ENCODE assay signal across 10 mouse cellular contexts in genomic region chr17:79291672-79292071, GRCm38 (mm10).
"Had no signal": no experiment of that assay in that cellular context is flagged by ENCODE, and none has a peak within 500 bp of the region (broad histone marks: within the 10 kb centered on the region; RNA-seq: fewer than 3 reads in every experiment).

No protein-coding gene starts in this region.

- ATAC-seq: liver, postnatal 0 days; lung, postnatal 0 days had no signal

- DNase-seq: liver, postnatal 0 days; lung, adult 2 months; lung, postnatal 14 days; lung, postnatal 36 days; midbrain, embryonic 14.5 days; right cerebral cortex, postnatal 14 days; thymus, adult 18-20 months; thymus, postnatal 14 days; thymus, postnatal 36 days had no signal
